Mouse (Mus musculus) forebrain, embryonic 14.5 days (tissue): ENCODE results near the gene Vrtn. TPM values are rescaled to one million over a fixed set of nuclear protein-coding genes. Genes with fewer than 3 reads are reported as not detected.
A peak's percentile ranks its signal among the peaks of the same experiment; 100 is the strongest.

Experiments used
- ATAC-seq: fragments of 200-750 bp; cut with Nextera tagmentation; 2 replicates; pipeline ENCODE4 v1.8.0; 2017; ENCODE audit warnings: mild to moderate bottlenecking, moderate library complexity
- DNase-seq: peaks from one replicate; pipeline ENCODE4 v3.0.0-alpha.2; 2015; ENCODE audit warnings: low spot score
- H3K27ac ChIP-seq: fragments of 300-500 bp; sonication (generic); 2 replicates; pipeline ENCODE4 v1.5.1; 2014; ENCODE audit warnings: low read depth, mild to moderate bottlenecking, control low read depth, low read length, moderate library complexity
- H3K27me3 ChIP-seq: fragments of 300-500 bp; sonication (generic); replicated peaks from 2 replicates; pipeline ENCODE4 v1.6.1; 2014; ENCODE audit warnings: low read length, control low read depth, mixed read lengths; ENCODE audit not compliant: control insufficient read depth, insufficient read depth
- H3K36me3 ChIP-seq: fragments of 300-500 bp; sonication (generic); 2 replicates; pipeline ENCODE4 v1.6.1; 2014; ENCODE audit warnings: low read length, control low read depth; ENCODE audit not compliant: control insufficient read depth, insufficient read depth
- H3K4me1 ChIP-seq: fragments of 300-500 bp; sonication (generic); 2 replicates; pipeline ENCODE4 v1.6.1; 2014; ENCODE audit warnings: antibody characterized with exemption, low read length, control low read depth; ENCODE audit not compliant: control insufficient read depth, insufficient read depth
- H3K4me2 ChIP-seq: fragments of 300-500 bp; sonication (generic); 2 replicates; pipeline ENCODE4 v1.6.1; 2014; ENCODE audit warnings: mild to moderate bottlenecking, control low read depth, low read length
- H3K4me3 ChIP-seq: fragments of 300-500 bp; sonication (generic); 2 replicates; pipeline ENCODE4 v1.5.1; 2014; ENCODE audit warnings: low read depth, low read length, control low read depth
- H3K9ac ChIP-seq: fragments of 300-500 bp; sonication (generic); 2 replicates; pipeline ENCODE4 v1.6.1; 2014; ENCODE audit warnings: mild to moderate bottlenecking, low read length, control low read depth, moderate library complexity
- H3K9me3 ChIP-seq: fragments of 300-500 bp; sonication (generic); replicated peaks from 2 replicates; pipeline ENCODE4 v1.6.1; 2016; ENCODE audit warnings: low read length, control low read depth, mixed read lengths; ENCODE audit not compliant: control insufficient read depth
- WGBS: fragments of 180-500 bp; shearing (Covaris S2); extraction: QIAGEN DNeasy Blood & Tissue Kit; methylation state at CpG from one replicate; pipeline ENCODE4 v1.1.7; 2014; 5-methylcytosine and 5-hydroxymethylcytosine counted together
- polyA plus RNA-seq: library from polyadenylated mRNA; unstranded; fragments of >200 nt; fragmentation: Nextera tagmentation; extraction: Ambion mirVana; gene quantifications from 2 replicates; pipeline ENCODE4 v1.2.1, GENCODE M21; 2014

The Vrtn gene
- polyA plus RNA-seq, 1 experiment from 2014 or later, result not detected

- 4% methylated on average over 10 of the region's 10 CpGs for WGBS
Observed at GRCm38 (mm10) chr12:84617663-84618062, 23.2 kb upstream of the Vrtn start.

DNA sequence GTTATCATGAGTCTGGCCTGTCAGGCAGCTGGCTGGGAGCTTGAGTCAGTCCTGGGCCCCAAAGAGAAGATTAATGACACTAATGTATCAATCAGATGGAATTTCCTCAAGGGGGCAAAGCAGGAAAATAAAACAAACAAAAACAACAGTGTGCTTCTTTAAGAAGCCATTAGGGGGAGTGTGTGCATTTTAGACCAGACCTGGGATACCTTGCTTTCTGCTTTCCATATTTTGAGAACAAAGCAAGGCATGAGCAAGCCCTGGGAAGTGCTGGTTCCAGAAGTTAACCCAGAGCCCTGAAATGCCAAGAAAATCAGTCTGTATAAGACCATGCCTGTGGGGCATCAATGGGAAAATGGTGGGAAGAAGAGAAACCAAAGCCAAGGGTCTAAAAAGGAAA lies 19.8 kb upstream of the Vrtn start:
- no peak overlapping the region for H3K27ac ChIP-seq
- peaks cover 6% of the 10 kb centered on the region for H3K4me1 ChIP-seq
- H3K4me2 ChIP-seq, result no peak overlapping the region
- no peak overlapping the region for H3K9ac ChIP-seq
- H3K27me3 ChIP-seq, result no peaks in the 10 kb centered on the region
- ATAC-seq (no peak), DNase-seq (peak; percentile 67)
- no peaks in the 10 kb centered on the region for H3K36me3 ChIP-seq
- no peaks in the 10 kb centered on the region for H3K9me3 ChIP-seq
- H3K4me3 ChIP-seq, result no peak overlapping the region

More at GRCm38 (mm10) chr12:84617663-84618062, 23.2 kb upstream of the Vrtn start:
- H3K4me1 ChIP-seq, result no peaks in the 10 kb centered on the region; the same call in 1 of the 2 replicates
- H3K27ac ChIP-seq, result no peak overlapping the region
- H3K9ac ChIP-seq, result peak overlapping the region; percentile 2; the same call in 1 of the 2 replicates
- no peak for DNase-seq
- no peaks in the 10 kb centered on the region for H3K9me3 ChIP-seq
- no peaks in the 10 kb centered on the region for H3K36me3 ChIP-seq
- ATAC-seq, result peak; percentile 51
- H3K4me2 ChIP-seq, result peak overlapping the region; percentile 51
- H3K4me3 ChIP-seq, result peak overlapping the region; percentile 73
- H3K27me3 ChIP-seq, result no peaks in the 10 kb centered on the region

DNA sequence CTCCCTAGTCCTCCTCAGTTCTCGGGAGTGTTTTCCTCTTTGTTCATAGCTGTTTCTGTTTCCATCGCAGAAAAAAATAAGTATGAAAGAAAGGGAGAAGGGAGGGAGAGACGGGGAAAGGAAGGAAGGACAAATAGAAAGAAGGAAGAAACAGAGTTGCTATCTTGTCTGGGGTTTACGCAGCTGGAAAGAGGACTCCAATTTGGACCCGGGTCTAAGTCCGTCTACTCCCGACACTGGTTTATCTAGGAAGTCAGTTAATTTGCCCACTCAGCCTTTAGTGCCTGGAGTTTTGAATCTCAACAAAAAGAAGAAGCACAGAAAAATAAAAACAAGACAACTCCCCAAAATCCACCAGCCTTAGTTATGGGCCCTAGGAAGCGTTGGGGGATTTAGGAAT lies 16.2 kb upstream of the Vrtn start:
- H3K27ac ChIP-seq, result peak overlapping the region; percentile 41; the same call in 1 of the 2 replicates
- no peak overlapping the region for H3K4me3 ChIP-seq
- peak overlapping the region; percentile 33 for H3K4me2 ChIP-seq
- H3K4me1 ChIP-seq, result peaks cover 6% of the 10 kb centered on the region
- no peaks in the 10 kb centered on the region for H3K27me3 ChIP-seq
- no peaks in the 10 kb centered on the region for H3K36me3 ChIP-seq
- no peak for DNase-seq
- no peak for ATAC-seq
- 16% methylated on average over 8 of the region's 8 CpGs for WGBS
- H3K9ac ChIP-seq, result peak overlapping the region; percentile 41; the same call in 1 of the 2 replicates
- no peaks in the 10 kb centered on the region for H3K9me3 ChIP-seq

DNA sequence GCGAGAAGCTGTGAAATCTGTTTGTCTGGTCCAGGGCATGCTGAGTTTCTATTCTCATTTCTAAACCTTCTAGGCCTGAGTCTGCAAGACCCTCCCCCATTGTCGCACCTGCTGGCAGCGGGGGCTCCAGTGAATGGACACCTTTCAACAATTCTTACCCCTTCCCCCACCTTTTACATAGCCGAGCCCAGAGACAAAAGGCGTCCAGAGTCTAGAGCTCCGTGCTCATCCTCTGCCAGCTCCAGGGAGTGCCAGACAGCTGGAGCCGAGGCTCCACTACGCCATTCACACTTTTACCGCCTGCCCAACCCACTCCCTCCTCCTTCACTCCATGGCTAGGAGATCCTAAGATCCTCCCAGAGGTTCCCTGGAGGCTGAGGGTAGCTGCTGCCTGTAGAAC lies 15.7 kb upstream of the Vrtn start:
- Histone ChIP-seq H3K4me3 (no peak overlapping the region), H3K27ac (peak overlapping the region; percentile 52; the same call in 1 of the 2 replicates), H3K9me3 (no peaks in the 10 kb centered on the region), H3K27me3 (no peaks in the 10 kb centered on the region), H3K4me2 (peak overlapping the region; percentile 33), H3K4me1 (peaks cover 6% of the 10 kb centered on the region), H3K9ac (peak overlapping the region; percentile 41; the same call in 1 of the 2 replicates), H3K36me3 (no peaks in the 10 kb centered on the region)
- DNase-seq, result peak; percentile 72
- WGBS, result 2% methylated on average over 9 of the region's 9 CpGs
- peak; percentile 74 for ATAC-seq

DNA sequence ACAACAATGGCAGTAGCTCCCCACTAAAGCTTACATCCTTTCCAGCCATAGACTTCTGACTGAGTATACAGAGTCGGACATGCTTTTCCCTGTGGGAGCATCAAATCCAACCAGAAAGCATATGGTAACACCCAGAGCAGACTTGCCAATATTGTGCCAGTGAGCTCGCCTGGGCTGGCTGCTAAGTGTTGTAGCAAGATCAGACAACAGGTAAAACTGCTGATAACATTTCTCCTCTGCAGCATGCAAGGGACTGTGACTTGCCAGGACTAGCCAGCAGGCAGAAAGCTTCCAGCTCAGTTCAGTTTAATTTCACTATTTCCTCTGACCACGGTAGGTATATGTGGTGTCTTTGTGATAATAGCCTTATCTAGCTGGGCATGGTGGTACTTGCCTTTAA lies 9.0 kb upstream of the Vrtn start:
- Histone ChIP-seq H3K9me3 (no peaks in the 10 kb centered on the region), H3K36me3 (no peaks in the 10 kb centered on the region), H3K4me1 (no peaks in the 10 kb centered on the region), H3K27ac (no peak overlapping the region), H3K9ac (no peak overlapping the region), H3K4me2 (no peak overlapping the region), H3K4me3 (no peak overlapping the region), H3K27me3 (no peaks in the 10 kb centered on the region)
- 63% methylated on average over 3 of the region's 3 CpGs for WGBS
- DNase-seq (no peak), ATAC-seq (no peak)

GRCm38 (mm10) chr12:84640253-84640652 lies 566 bp upstream of the Vrtn start:
- Histone ChIP-seq H3K36me3 (no peaks in the 10 kb centered on the region), H3K4me3 (no peak overlapping the region), H3K4me2 (no peak overlapping the region), H3K9ac (no peak overlapping the region), H3K9me3 (no peaks in the 10 kb centered on the region), H3K27me3 (peaks cover 38% of the 10 kb centered on the region), H3K27ac (no peak overlapping the region), H3K4me1 (no peaks in the 10 kb centered on the region)
- DNase-seq, result no peak
- no peak for ATAC-seq
- WGBS, result 8% methylated on average over 6 of the region's 6 CpGs

- H3K9ac ChIP-seq, result no peak overlapping the region
- no peak overlapping the region for H3K27ac ChIP-seq
- H3K36me3 ChIP-seq, result no peaks in the 10 kb centered on the region
- 89% methylated on average over 13 of the region's 13 CpGs for WGBS
- no peak for DNase-seq
- ATAC-seq, result no peak
- H3K4me3 ChIP-seq, result no peak overlapping the region
- H3K27me3 ChIP-seq, result no peaks in the 10 kb centered on the region
- no peak overlapping the region for H3K4me2 ChIP-seq
- H3K4me1 ChIP-seq, result no peaks in the 10 kb centered on the region
- H3K9me3 ChIP-seq, result no peaks in the 10 kb centered on the region
Observed at GRCm38 (mm10) chr12:84650234-84650633, 9.4 kb downstream of the Vrtn start.

DNA sequence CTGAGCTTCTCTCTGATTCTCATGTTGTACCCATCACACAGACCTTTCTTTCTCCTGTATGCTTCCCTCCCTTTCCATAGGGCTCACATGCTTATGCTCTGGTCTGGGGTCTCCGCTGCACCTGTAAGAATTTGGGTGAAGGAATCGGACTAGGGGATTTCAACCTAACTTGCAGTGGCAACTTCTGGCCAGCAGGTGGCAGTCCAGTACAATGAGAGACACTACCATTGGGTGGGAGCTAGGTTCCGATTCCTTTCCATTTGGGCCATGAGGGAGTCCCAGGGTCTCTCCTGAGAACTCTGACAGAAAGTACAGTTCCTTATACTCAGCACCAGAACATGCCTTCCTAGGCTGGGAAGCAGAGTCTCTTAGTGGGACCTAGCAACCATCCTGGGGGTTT lies 13.1 kb downstream of the Vrtn start:
- Histone ChIP-seq H3K4me2 (no peak overlapping the region), H3K9ac (no peak overlapping the region), H3K9me3 (no peaks in the 10 kb centered on the region), H3K4me1 (no peaks in the 10 kb centered on the region), H3K27me3 (no peaks in the 10 kb centered on the region), H3K36me3 (no peaks in the 10 kb centered on the region), H3K4me3 (no peak overlapping the region), H3K27ac (no peak overlapping the region)
- ATAC-seq (no peak), DNase-seq (peak; percentile 75)
- WGBS, result 5% methylated on average over 3 of the region's 3 CpGs

GRCm38 (mm10) chr12:84670555-84670954 lies 29.7 kb downstream of the Vrtn start:
- Histone ChIP-seq H3K4me1 (no peaks in the 10 kb centered on the region), H3K9me3 (no peaks in the 10 kb centered on the region), H3K9ac (no peak overlapping the region), H3K27ac (no peak overlapping the region), H3K36me3 (no peaks in the 10 kb centered on the region), H3K4me2 (no peak overlapping the region), H3K27me3 (no peaks in the 10 kb centered on the region), H3K4me3 (no peak overlapping the region)
- no peak for ATAC-seq
- WGBS, result 85% methylated on average over 3 of the region's 3 CpGs
- DNase-seq, result no peak
